Comparison of ENCODE assay signal across 9 mouse cellular contexts in genomic region chr7:101673497-101673896, GRCm38 (mm10). TPM values are rescaled to one million over a fixed set of nuclear protein-coding genes. Genes with fewer than 3 reads are reported as not detected.
DNase-seq lines count a peak whose midpoint lies in the region; ATAC-seq lines count a peak whose summit lies in the region.
"Had no signal": no experiment of that assay in that cellular context is flagged by ENCODE, and none has a peak within 500 bp of the region (broad histone marks: within the 10 kb centered on the region; RNA-seq: fewer than 3 reads in every experiment).

No protein-coding gene starts in this region.

- H3K9ac ChIP-seq in hindbrain, embryonic 13.5 days, result peak overlapping the region; percentile 39; the same call in 1 of the 2 replicates
- no peak overlapping the region for H3K9ac ChIP-seq in hindbrain, embryonic 11.5 days (ENCODE audit: low read depth, low read length)
- H3K9ac ChIP-seq: liver, embryonic 14.5 days had no signal

- intact Hi-C loops in left cerebral cortex, postnatal 14 days (cut with DNase I), result no loop called here

- 45% methylated on average over 2 of the region's 2 CpGs for WGBS in hindbrain, embryonic 13.5 days
- WGBS in hindbrain, embryonic 11.5 days, result 47% methylated on average over 2 of the region's 2 CpGs

- H3K36me3 ChIP-seq in hindbrain, embryonic 13.5 days, result peaks cover 8% of the 10 kb centered on the region
- H3K36me3 ChIP-seq in hindbrain, embryonic 11.5 days (ENCODE audit: control insufficient read depth, insufficient read depth, low read length), result no peaks in the 10 kb centered on the region

- ATAC-seq in hindbrain, embryonic 13.5 days (ENCODE audit: low FRiP score), result no peak
- ATAC-seq in hindbrain, embryonic 11.5 days (ENCODE audit: low FRiP score), result no peak
- no peak for ATAC-seq in frontal cortex, adult (ENCODE audit: low TSS enrichment)

- no peak overlapping the region for H3K27ac ChIP-seq in hindbrain, embryonic 13.5 days
- no peak overlapping the region for H3K27ac ChIP-seq in hindbrain, embryonic 11.5 days (ENCODE audit: low read depth, low read length)
- H3K27ac ChIP-seq: liver, embryonic 14.5 days had no signal

- no peaks in the 10 kb centered on the region for H3K27me3 ChIP-seq in hindbrain, embryonic 13.5 days
- no peaks in the 10 kb centered on the region for H3K27me3 ChIP-seq in hindbrain, embryonic 11.5 days (ENCODE audit: control insufficient read depth, insufficient read depth, low read length)

- no peak for DNase-seq in hindbrain, embryonic 11.5 days (ENCODE audit: low spot score)
- peak; percentile 42 for DNase-seq in T-cell, adult 2 months (ENCODE audit: low spot score)
- peak; percentile 55 for DNase-seq in gastrocnemius, postnatal 25 days
- peak; percentile 66 for DNase-seq in lung, postnatal 25 days (ENCODE audit: low spot score)
- no peak for DNase-seq in testis, postnatal 14 days (ENCODE audit: low spot score)
- no peak for DNase-seq in left cerebral cortex, postnatal 14 days (ENCODE audit: low spot score in 2 of 2)

- no peaks in the 10 kb centered on the region for H3K9me3 ChIP-seq in hindbrain, embryonic 13.5 days
- no peaks in the 10 kb centered on the region for H3K9me3 ChIP-seq in hindbrain, embryonic 11.5 days (ENCODE audit: control insufficient read depth, low read length)

- no peak overlapping the region for H3K4me2 ChIP-seq in hindbrain, embryonic 13.5 days
- no peak overlapping the region for H3K4me2 ChIP-seq in hindbrain, embryonic 11.5 days (replicated peaks; ENCODE audit: low read depth, low read length)

- no peak overlapping the region for H3K4me3 ChIP-seq in hindbrain, embryonic 13.5 days
- no peak overlapping the region for H3K4me3 ChIP-seq in hindbrain, embryonic 11.5 days (ENCODE audit: low read depth, low read length)

- H3K4me1 ChIP-seq in hindbrain, embryonic 13.5 days (replicated peaks), result peaks cover 31% of the 10 kb centered on the region
- peaks cover 9% of the 10 kb centered on the region for H3K4me1 ChIP-seq in hindbrain, embryonic 11.5 days (replicated peaks; ENCODE audit: control insufficient read depth, insufficient read depth, low read length)

RNA-seq across cellular contexts. Expression of gene Clpb, which starts 10.1 kb away (rescaled TPM):
- polyA plus RNA-seq in hindbrain, embryonic 13.5 days (2015; fragmentation: Nextera tagmentation; extraction: Ambion mirVana), result 34.0 and 34.6 TPM in 2 replicates
- polyA plus RNA-seq in hindbrain, embryonic 11.5 days (2014; fragmentation: Nextera tagmentation; extraction: Ambion mirVana), result 29.4 and 34.1 TPM in 2 replicates
- 10 to 100 TPM; 49.2 to 50.8 TPM for total RNA-seq in gastrocnemius, postnatal 25 days (2021)
- total RNA-seq in left cerebral cortex, postnatal 14 days (2021), result 10 to 100 TPM; 47.6 to 50.4 TPM

Comparison
In these comparisons a context has a peak if more than half of its experiments do, and no peak if none do; other contexts are left out.
1. DNase-seq: peak in T-cell, adult 2 months (single experiment), gastrocnemius, postnatal 25 days (single experiment) and lung, postnatal 25 days (single experiment); none in hindbrain, embryonic 11.5 days (single experiment), testis, postnatal 14 days (single experiment) and left cerebral cortex, postnatal 14 days (0 of 2).